Mouse (Mus musculus) CD4-positive, CD25-positive, alpha-beta regulatory T cell (primary cell): Measurements from ENCODE around the gene Gm6899. TPM values are rescaled to one million over a fixed set of nuclear protein-coding genes. Genes with fewer than 3 reads are reported as not detected.

Experiments used
- polyA plus RNA-seq: library from polyadenylated mRNA; unstranded; fragments of 100-300 nt; shearing (Covaris generic); gene quantifications from one replicate; pipeline ENCODE4 v1.2.1, GENCODE M21; 2017

The Gm6899 gene
- 0.87 TPM for polyA plus RNA-seq

GRCm38 (mm10) chr11:26593061-26594059 lies at the start of gene Gm6899, which contains the start of gene Vrk2:
TSS of gene Gm6899 (plus strand) at chr11:26593241.
TSS of gene Vrk2 (minus strand) at chr11:26593999.

Other genes with a start within 250 kb of the Gm6899 start
- gene Fancl, start 207.1 kb upstream of the Gm6899 start, polyA plus RNA-seq, result 26.1 TPM
- 42.5 TPM for gene Vrk2, start 758 bp downstream of the Gm6899 start, polyA plus RNA-seq